Mouse (Mus musculus) heart, adult 18-20 months (tissue): Measurements from ENCODE around the gene Tmem179b. TPM values are rescaled to one million over a fixed set of nuclear protein-coding genes. Genes with fewer than 3 reads are reported as not detected.

Source experiments
- DNase-seq, 2 experiments: peaks; one replicate each; pipeline ENCODE4 v3.0.0; 2021 to 2022; ENCODE audit warnings: mixed read lengths in 1 of 2
- long read RNA-seq, 2 experiments: library from polyadenylated mRNA; stranded (forward); transcript quantifications; one replicate each; pipeline ENCODE4 v2.0.0; 2021
- total RNA-seq, 2 experiments: library from RNA; stranded (reverse); gene quantifications; 2 replicates each; pipeline ENCODE4 v1.2.3; 2021

Gene Tmem179b
- total RNA-seq, result 10 to 100 TPM; 12.0 to 12.6 TPM
- long read RNA-seq, experiment 1, transcript Tmem179b-201 (5 exons, 818 nt), result major isoform, 8 of 13 reads
- long read RNA-seq, experiment 1, partial matches to known transcripts, result 0 of 13 reads
- long read RNA-seq, experiment 1, other reads (novel, unspliced or antisense), result 5 of 13 reads
- long read RNA-seq, experiment 2, transcript Tmem179b-201 (5 exons, 818 nt), result major isoform, 8 of 11 reads
- long read RNA-seq, experiment 2, partial matches to known transcripts, result 0 of 11 reads
- long read RNA-seq, experiment 2, other reads (novel, unspliced or antisense), result 2 of 11 reads

- DNase-seq, result peak; percentile 95 to 99
These were observed at the start of gene Tmem179b for GRCm38 (mm10) chr19:8774086-8774835. Gene Tmem179b (minus strand): TSS chr19:8774467.

GRCm38 (mm10) chr19:8822696-8823095 lies 48.4 kb upstream of the Tmem179b start:
- no peak for DNase-seq

GRCm38 (mm10) chr19:8821146-8821545 lies 46.9 kb upstream of the Tmem179b start:
- DNase-seq, result no peak

- no peak for DNase-seq
These were observed 46.2 kb upstream of the Tmem179b start for GRCm38 (mm10) chr19:8820424-8820956.

GRCm38 (mm10) chr19:8819596-8820423 lies 45.5 kb upstream of the Tmem179b start, which contains the start of gene Hnrnpul2:
Gene Hnrnpul2 (plus strand): TSS chr19:8820010.
- DNase-seq, result peak; percentile 98 to 99

- DNase-seq, result peak; percentile 96 to 99
These were observed 44.7 kb upstream of the Tmem179b start, which contains the start of gene Ttc9c for GRCm38 (mm10) chr19:8818801-8819595. Gene Ttc9c (minus strand): TSS chr19:8819333.

- no peak for DNase-seq
These were observed 44.1 kb upstream of the Tmem179b start for GRCm38 (mm10) chr19:8818301-8818798.

GRCm38 (mm10) chr19:8817001-8817400 lies 42.7 kb upstream of the Tmem179b start:
- no peak for DNase-seq

GRCm38 (mm10) chr19:8815812-8816211 lies 41.5 kb upstream of the Tmem179b start:
- DNase-seq, result no peak

GRCm38 (mm10) chr19:8806810-8807209 lies 32.5 kb upstream of the Tmem179b start:
- no peak for DNase-seq

- no peak for DNase-seq
These were observed 29.8 kb upstream of the Tmem179b start for GRCm38 (mm10) chr19:8803879-8804660.

- DNase-seq, result no peak
These were observed 29.0 kb upstream of the Tmem179b start for GRCm38 (mm10) chr19:8803204-8803780.

- peak; percentile 94 to 99 for DNase-seq
These were observed 28.0 kb upstream of the Tmem179b start, which contains the start of gene Zbtb3 for GRCm38 (mm10) chr19:8802130-8802821. Gene Zbtb3 (plus strand): TSS chr19:8802555.

- DNase-seq, result no peak
These were observed 24.7 kb upstream of the Tmem179b start for GRCm38 (mm10) chr19:8798947-8799315.

- peak; percentile 91 to 95 for DNase-seq
These were observed 24.1 kb upstream of the Tmem179b start, which contains the start of gene Polr2g for GRCm38 (mm10) chr19:8798264-8798946. Gene Polr2g (minus strand): TSS chr19:8798577.

- no peak for DNase-seq
These were observed 15.9 kb upstream of the Tmem179b start for GRCm38 (mm10) chr19:8790171-8790570.

- DNase-seq, result no peak
These were observed 14.9 kb upstream of the Tmem179b start for GRCm38 (mm10) chr19:8789171-8789570.

- DNase-seq, result no peak
These were observed 14.3 kb upstream of the Tmem179b start for GRCm38 (mm10) chr19:8788521-8788920.
